Mouse (Mus musculus) E14TG2a.4 (cell line): ENCODE measurements at regions not wholly inside any gene's neighbourhood (a gene's known extent, or its start where the extent isn't known, plus 50 kb on each side); places are given as distances from the start of the nearest gene placed in this dataset.

Source experiments
- CTCF ChIP-seq: conservative IDR thresholded peaks from 2 replicates; pipeline ENCODE4 v1.5.1; 2014; ENCODE audit warnings: low read length
- NANOG ChIP-seq: IDR thresholded peaks from 2 replicates; pipeline ENCODE4 v1.6.1; 2014; ENCODE audit warnings: borderline replicate concordance, low read length, mixed read lengths
- POU5F1 ChIP-seq: IDR thresholded peaks from 2 replicates; pipeline ENCODE4 v1.6.1; 2014; ENCODE audit warnings: low read length, borderline replicate concordance

DNA sequence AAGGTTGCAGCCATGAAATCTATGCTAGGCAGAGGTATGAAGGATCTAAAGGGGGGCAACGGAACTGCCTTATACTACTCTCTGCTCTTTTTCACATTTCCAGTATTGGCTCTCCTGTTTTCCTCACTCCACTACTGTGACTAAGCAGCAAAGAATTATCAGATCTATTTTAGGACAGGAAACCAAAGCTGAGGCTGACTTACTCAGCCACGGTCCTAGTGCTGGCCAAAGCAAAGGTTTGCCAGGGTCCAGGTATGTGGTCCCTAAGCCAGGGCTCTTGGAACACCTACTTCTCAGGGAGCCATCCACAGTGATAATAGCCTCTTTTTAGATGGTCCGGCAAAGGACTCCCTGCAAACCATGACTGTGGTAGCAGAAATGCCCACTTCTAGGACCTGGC, 195.6 kb upstream of the Gm21798 start:
- no peak for TF ChIP-seq CTCF
- no peak for TF ChIP-seq POU5F1
- TF ChIP-seq NANOG: no peak
